Mouse (Mus musculus) heart, embryonic 13.5 days (tissue): ENCODE data around the gene Jph2. TPM values are rescaled to one million over a fixed set of nuclear protein-coding genes. Genes with fewer than 3 reads are reported as not detected.
"Not testable (repeated sequence)": the region's sequence is repeated elsewhere in the genome, so short reads cannot be mapped to it uniquely, and the experiment has no call there.

Experiments used
- ATAC-seq: fragments of 200-750 bp; cut with Nextera tagmentation; 2 replicates; pipeline ENCODE4 v1.8.0; 2017; ENCODE audit warnings: moderate TSS enrichment; ENCODE audit not compliant: insufficient number of reproducible peaks, low FRiP score, low TSS enrichment; ENCODE audit errors: extremely low read depth
- H3K27ac ChIP-seq: fragments of 300-500 bp; sonication (generic); replicated peaks from 2 replicates; pipeline ENCODE4 v1.5.1; 2015; ENCODE audit warnings: moderate library complexity, mild to moderate bottlenecking, inconsistent platforms
- H3K27me3 ChIP-seq: fragments of 300-500 bp; sonication (generic); replicated peaks from 2 replicates; pipeline ENCODE4 v1.6.1; 2015; ENCODE audit warnings: mild to moderate bottlenecking, inconsistent platforms
- H3K36me3 ChIP-seq: fragments of 300-500 bp; sonication (generic); 2 replicates; pipeline ENCODE4 v1.6.1; 2015; ENCODE audit warnings: mild to moderate bottlenecking, inconsistent platforms
- H3K4me1 ChIP-seq: fragments of 300-500 bp; sonication (generic); 2 replicates; pipeline ENCODE4 v1.6.1; 2015; ENCODE audit warnings: inconsistent platforms
- H3K4me2 ChIP-seq: fragments of 300-500 bp; sonication (generic); 2 replicates; pipeline ENCODE4 v1.6.1; 2015; ENCODE audit warnings: inconsistent platforms, mild to moderate bottlenecking, moderate library complexity
- H3K4me3 ChIP-seq: fragments of 300-500 bp; sonication (generic); 2 replicates; pipeline ENCODE4 v1.5.1; 2015; ENCODE audit warnings: moderate library complexity, mild to moderate bottlenecking, inconsistent platforms
- H3K9ac ChIP-seq: fragments of 300-500 bp; sonication (generic); 2 replicates; pipeline ENCODE4 v1.6.1; 2015; ENCODE audit warnings: inconsistent platforms, mild to moderate bottlenecking, moderate library complexity
- H3K9me3 ChIP-seq: fragments of 300-500 bp; sonication (generic); 2 replicates; pipeline ENCODE4 v1.6.1; 2016; ENCODE audit warnings: inconsistent platforms
- WGBS: fragments of 180-500 bp; shearing (Covaris S2); methylation state at CpG from one replicate; pipeline ENCODE4 v1.1.7; 2015; ENCODE audit warnings: mixed read lengths; 5-methylcytosine and 5-hydroxymethylcytosine counted together
- polyA plus RNA-seq: library from polyadenylated mRNA; unstranded; fragments of >200 nt; fragmentation: Nextera tagmentation; extraction: Ambion mirVana; gene quantifications from 2 replicates; pipeline ENCODE4 v1.2.1, GENCODE M21; 2015

Jph2 gene
- polyA plus RNA-seq, 1 experiment from 2014 or later: 41.5 TPM

- Histone ChIP-seq H3K36me3 (peaks cover 10% of the 10 kb centered on the region; the same call in 1 of the 2 replicates), H3K27ac (no peak within 1 kb of the TSS), H3K4me2 (no peak within 1 kb of the TSS), H3K4me3 (no peak within 1 kb of the TSS), H3K9ac (no peak within 1 kb of the TSS), H3K27me3 (no peaks in the 10 kb centered on the region), H3K9me3 (no peaks in the 10 kb centered on the region), H3K4me1 (peaks cover 24% of the 10 kb centered on the region)
- no peak for ATAC-seq
- WGBS: 79% methylated on average over 6 of the region's 6 CpGs
Measured at GRCm38 (mm10) chr2:163424597-163424996, 26.8 kb upstream of the Jph2 start, which contains the start of gene Oser1. Gene Oser1 (minus strand): TSS chr2:163424697.

GRCm38 (mm10) chr2:163422895-163423660 lies 25.3 kb upstream of the Jph2 start:
- peaks cover 29% of the 10 kb centered on the region for H3K4me1 ChIP-seq
- H3K36me3 ChIP-seq: peaks cover 10% of the 10 kb centered on the region; the same call in 1 of the 2 replicates
- no peak for ATAC-seq
- no peaks in the 10 kb centered on the region for H3K27me3 ChIP-seq
- WGBS: 68% methylated on average over 9 of the region's 9 CpGs
- no peak overlapping the region for H3K4me2 ChIP-seq
- H3K9me3 ChIP-seq: no peaks in the 10 kb centered on the region
- H3K4me3 ChIP-seq: no peak overlapping the region
- H3K9ac ChIP-seq: no peak overlapping the region
- no peak overlapping the region for H3K27ac ChIP-seq

- Histone ChIP-seq H3K4me2 (peak overlapping the region; percentile 84), H3K27me3 (no peaks in the 10 kb centered on the region), H3K9me3 (no peaks in the 10 kb centered on the region), H3K36me3 (peaks cover 11% of the 10 kb centered on the region), H3K9ac (peak overlapping the region; percentile 92), H3K4me1 (peaks cover 47% of the 10 kb centered on the region), H3K4me3 (peak overlapping the region; percentile 100), H3K27ac (peak overlapping the region; percentile 91)
- ATAC-seq: no peak
- WGBS: 13% methylated on average over 10 of the region's 10 CpGs
Measured at GRCm38 (mm10) chr2:163420366-163420886, 22.6 kb upstream of the Jph2 start.

GRCm38 (mm10) chr2:163419346-163420045 lies 21.7 kb upstream of the Jph2 start:
- Histone ChIP-seq H3K27ac (peak overlapping the region; percentile 91), H3K9me3 (no peaks in the 10 kb centered on the region), H3K27me3 (no peaks in the 10 kb centered on the region), H3K4me1 (peaks cover 47% of the 10 kb centered on the region), H3K9ac (peak overlapping the region; percentile 98), H3K4me3 (peak overlapping the region; percentile 100), H3K36me3 (peaks cover 19% of the 10 kb centered on the region), H3K4me2 (peak overlapping the region; percentile 95)
- peak; percentile 99 for ATAC-seq
- under 1% methylated on average over 69 of the region's 71 CpGs for WGBS

GRCm38 (mm10) chr2:163418841-163419345 lies 21.1 kb upstream of the Jph2 start:
- H3K36me3 ChIP-seq: peaks cover 24% of the 10 kb centered on the region
- peaks cover 47% of the 10 kb centered on the region for H3K4me1 ChIP-seq
- 0% methylated on average over 50 of the region's 50 CpGs for WGBS
- H3K27ac ChIP-seq: peak overlapping the region; percentile 87
- peak overlapping the region; percentile 95 for H3K4me2 ChIP-seq
- peak overlapping the region; percentile 98 for H3K9ac ChIP-seq
- ATAC-seq: peak; percentile 3; the same call in 1 of the 2 replicates
- peak overlapping the region; percentile 100 for H3K4me3 ChIP-seq
- H3K27me3 ChIP-seq: no peaks in the 10 kb centered on the region
- H3K9me3 ChIP-seq: no peaks in the 10 kb centered on the region

- no peak for ATAC-seq
- peak overlapping the region; percentile 98 for H3K9ac ChIP-seq
- no peak overlapping the region for H3K27ac ChIP-seq
- peak overlapping the region; percentile 95 for H3K4me2 ChIP-seq
- peaks cover 42% of the 10 kb centered on the region for H3K4me1 ChIP-seq
- H3K9me3 ChIP-seq: no peaks in the 10 kb centered on the region
- H3K36me3 ChIP-seq: peaks cover 27% of the 10 kb centered on the region
- no peaks in the 10 kb centered on the region for H3K27me3 ChIP-seq
- peak overlapping the region; percentile 100 for H3K4me3 ChIP-seq
Measured at GRCm38 (mm10) chr2:163417830-163418229, 20.0 kb upstream of the Jph2 start.

GRCm38 (mm10) chr2:163417026-163417425 lies 19.2 kb upstream of the Jph2 start:
- Histone ChIP-seq H3K4me1 (peaks cover 48% of the 10 kb centered on the region), H3K36me3 (peaks cover 32% of the 10 kb centered on the region), H3K27me3 (no peaks in the 10 kb centered on the region), H3K9me3 (no peaks in the 10 kb centered on the region), H3K27ac (no peak overlapping the region), H3K4me3 (no peak overlapping the region), H3K9ac (no peak overlapping the region), H3K4me2 (no peak overlapping the region; the same call in 1 of the 2 replicates)
- WGBS: 89% methylated on average over 6 of the region's 6 CpGs
- no peak for ATAC-seq

- no peak for ATAC-seq
- peaks cover 69% of the 10 kb centered on the region for H3K36me3 ChIP-seq
- 85% methylated on average over 9 of the region's 9 CpGs for WGBS
Measured at GRCm38 (mm10) chr2:163412846-163413590, 15.2 kb upstream of the Jph2 start.

GRCm38 (mm10) chr2:163412419-163412818 lies 14.6 kb upstream of the Jph2 start:
- no peak overlapping the region for H3K9ac ChIP-seq
- no peak overlapping the region for H3K4me3 ChIP-seq
- H3K27ac ChIP-seq: no peak overlapping the region
- no peak for ATAC-seq
- no peaks in the 10 kb centered on the region for H3K9me3 ChIP-seq
- peaks cover 73% of the 10 kb centered on the region for H3K36me3 ChIP-seq
- H3K4me2 ChIP-seq: no peak overlapping the region
- H3K4me1 ChIP-seq: peaks cover 22% of the 10 kb centered on the region
- no peaks in the 10 kb centered on the region for H3K27me3 ChIP-seq
- WGBS: 97% methylated on average over 4 of the region's 4 CpGs

More at GRCm38 (mm10) chr2:163412846-163413590, 15.2 kb upstream of the Jph2 start:
- Histone ChIP-seq H3K9me3 (no peaks in the 10 kb centered on the region), H3K9ac (no peak overlapping the region), H3K27me3 (no peaks in the 10 kb centered on the region), H3K4me1 (peaks cover 28% of the 10 kb centered on the region), H3K27ac (no peak overlapping the region), H3K4me3 (no peak overlapping the region), H3K4me2 (no peak overlapping the region)

- Histone ChIP-seq H3K36me3 (peaks cover 78% of the 10 kb centered on the region), H3K27ac (no peak overlapping the region), H3K27me3 (no peaks in the 10 kb centered on the region), H3K9ac (no peak overlapping the region), H3K9me3 (no peaks in the 10 kb centered on the region), H3K4me2 (no peak overlapping the region), H3K4me3 (no peak overlapping the region), H3K4me1 (peaks cover 17% of the 10 kb centered on the region)
- ATAC-seq: no peak
- WGBS: 49% methylated on average over 4 of the region's 4 CpGs
Measured at GRCm38 (mm10) chr2:163411840-163412239, 14.0 kb upstream of the Jph2 start.

- not testable (repeated sequence) for H3K27ac ChIP-seq, H3K9me3 ChIP-seq, H3K4me3 ChIP-seq, H3K9ac ChIP-seq, H3K27me3 ChIP-seq, ATAC-seq, H3K4me2 ChIP-seq
- Histone ChIP-seq H3K36me3 (peaks cover 80% of the 10 kb centered on the region), H3K4me1 (peaks cover 17% of the 10 kb centered on the region)
- WGBS: 88% methylated on average over 3 of the region's 3 CpGs
Measured at GRCm38 (mm10) chr2:163411344-163411743, 13.6 kb upstream of the Jph2 start.
